Mouse (Mus musculus) heart, adult 2 months (tissue): ENCODE measurements around the gene Cmtm6.

Experiments used
- CTCF ChIP-seq: fragments of 200-600 bp; IDR thresholded peaks from 2 replicates; pipeline ENCODE4 v1.8.1; 2022; ENCODE audit warnings: antibody characterized with exemption, mild to moderate bottlenecking, moderate library complexity
- EP300 ChIP-seq: fragments of 200-500 bp; IDR thresholded peaks from 2 replicates; pipeline ENCODE4 v1.6.1; 2011; ENCODE audit warnings: low read depth, low read length, control low read depth; ENCODE audit not compliant: insufficient read depth
- POLR2A ChIP-seq: fragments of 200-500 bp; IDR thresholded peaks from 2 replicates; pipeline ENCODE4 v1.6.1; 2011; ENCODE audit warnings: mild to moderate bottlenecking, low read depth, low read length, control low read depth; ENCODE audit not compliant: insufficient read depth

GRCm38 (mm10) chr9:114701031-114701430 is 29.9 kb upstream of the Cmtm6 start:
- no peak for TF ChIP-seq CTCF
- TF ChIP-seq EP300 = no peak
- TF ChIP-seq POLR2A = no peak
